Mouse (Mus musculus) lung, postnatal 0 days (tissue): ENCODE measurements around the gene Pdzd7.

Source experiments
- CTCF ChIP-seq: IDR thresholded peaks from 2 replicates; pipeline ENCODE4 v1.5.1; 2016; ENCODE audit warnings: antibody characterized with exemption, mild to moderate bottlenecking
- EP300 ChIP-seq: IDR thresholded peaks from 2 replicates; pipeline ENCODE4 v1.6.1; 2016; ENCODE audit warnings: antibody characterized with exemption, mild to moderate bottlenecking, control low read depth

DNA sequence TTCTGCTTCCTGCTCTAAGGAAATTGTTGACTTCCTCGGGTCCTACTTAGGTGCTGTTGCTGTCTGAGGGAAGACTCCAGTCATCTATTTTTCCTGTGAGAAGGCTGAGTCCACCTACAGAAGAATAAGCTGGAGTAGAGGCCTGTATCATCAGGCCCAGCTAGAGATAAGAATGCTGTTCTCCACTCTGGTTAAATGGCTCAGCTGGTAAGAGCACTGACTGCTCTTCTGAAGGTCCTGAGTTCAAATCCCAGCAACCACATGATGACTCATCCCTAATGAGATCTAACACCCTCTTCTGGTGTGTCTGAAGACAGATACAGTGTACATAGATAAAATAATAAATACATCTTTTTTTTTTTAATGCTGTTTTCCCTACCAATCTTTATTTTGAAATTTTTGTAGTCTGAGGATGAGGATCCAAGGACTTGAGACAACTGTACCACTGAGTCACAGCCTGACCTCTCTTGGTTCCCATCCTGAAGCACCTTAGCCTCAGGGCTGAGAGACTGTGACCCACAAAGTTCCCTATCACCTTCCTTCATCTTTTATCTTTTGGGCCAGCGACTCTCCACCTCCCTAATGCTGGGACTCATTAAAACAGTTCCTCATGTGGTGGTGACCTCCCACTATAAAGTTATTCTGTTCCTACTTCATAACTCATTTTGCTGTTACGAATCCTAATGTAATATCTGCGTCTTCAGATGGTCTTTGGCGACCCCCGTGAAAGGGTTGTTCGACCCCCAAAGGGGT is 22.4 kb upstream of the Pdzd7 start:
- TF ChIP-seq CTCF: no peak
- no peak for TF ChIP-seq EP300
